ENCODE assay signal across 27 mouse cellular contexts in the genomic region with DNA sequence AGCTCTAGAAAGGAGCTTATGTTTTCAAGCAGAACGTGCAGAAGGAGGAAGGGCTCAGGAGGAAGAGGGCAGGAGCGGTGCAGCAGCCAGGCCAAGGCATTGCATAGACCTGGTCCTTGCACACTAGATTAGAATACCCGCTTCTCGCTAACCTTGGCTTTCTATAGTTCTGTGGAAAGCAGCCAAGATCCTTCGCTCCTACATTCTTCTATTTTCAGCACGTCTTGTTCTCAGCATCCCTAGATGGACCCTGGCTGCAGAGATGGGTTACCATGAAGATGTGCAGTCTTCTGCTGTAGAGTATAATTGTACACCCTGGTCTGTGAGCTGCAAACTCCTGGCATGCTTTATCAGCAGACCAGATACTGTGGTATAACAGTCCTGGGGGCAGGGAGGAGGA. TPM values are rescaled to one million over a fixed set of nuclear protein-coding genes. Genes with fewer than 3 reads are reported as not detected.
DNase-seq lines count a peak whose midpoint lies in the region; ATAC-seq lines count a peak whose summit lies in the region.
"Had no signal": no experiment of that assay in that cellular context is flagged by ENCODE, and none has a peak within 500 bp of the region (broad histone marks: within the 10 kb centered on the region; RNA-seq: fewer than 3 reads in every experiment).

No protein-coding gene starts in this region.

- peaks cover 55% of the 10 kb centered on the region for H3K4me1 ChIP-seq in heart, embryonic 10.5 days
- H3K4me1 ChIP-seq in heart, embryonic 16.5 days (ENCODE audit: control insufficient read depth, insufficient read depth, low read length), result peaks cover 21% of the 10 kb centered on the region
- H3K4me1 ChIP-seq: embryonic facial prominence, embryonic 10.5 days; forebrain, embryonic 10.5 days; intestine, embryonic 15.5 days; limb, embryonic 12.5 days; midbrain, embryonic 12.5 days had no signal

- intact Hi-C loops in heart, postnatal 10 days (cut with DNase I), result no loop called here

- no peak overlapping the region for H3K9ac ChIP-seq in heart, embryonic 16.5 days (ENCODE audit: low read length)
- H3K9ac ChIP-seq: intestine, embryonic 15.5 days; limb, embryonic 12.5 days; liver, postnatal 0 days; midbrain, embryonic 12.5 days had no signal

- no peak for DNase-seq in heart, embryonic 10.5 days (ENCODE audit: low spot score)
- DNase-seq in heart, adult 18-20 months, result no peak
- no peak for DNase-seq in heart, postnatal 10 days
- DNase-seq in testis, postnatal 10 days (ENCODE audit: low spot score), result peak; percentile 27
- no peak for DNase-seq in testis, postnatal 14 days (ENCODE audit: low spot score)
- DNase-seq in lung, postnatal 14 days, result no peak
- DNase-seq: adrenal gland, postnatal 14 days; cerebellum, adult 9-10 months; kidney, adult 8-10 months; kidney, postnatal 14 days; liver, postnatal 0 days; retina, postnatal 1 day had no signal

- peak overlapping the region; percentile 87 for H3K27ac ChIP-seq in heart, embryonic 10.5 days
- peak overlapping the region; percentile 92 for H3K27ac ChIP-seq in heart, embryonic 16.5 days (ENCODE audit: low read length)
- H3K27ac ChIP-seq: embryonic facial prominence, embryonic 10.5 days; forebrain, embryonic 10.5 days; intestine, embryonic 15.5 days; layer of hippocampus, adult 2 months; limb, embryonic 12.5 days; midbrain, embryonic 12.5 days had no signal

- H3K4me2 ChIP-seq in heart, embryonic 16.5 days (ENCODE audit: low read depth, low read length), result peak overlapping the region; percentile 24
- H3K4me2 ChIP-seq: intestine, embryonic 15.5 days; limb, embryonic 12.5 days; liver, embryonic 11.5 days; midbrain, embryonic 12.5 days had no signal

- WGBS in heart, embryonic 10.5 days, result 45% methylated on average over 6 of the region's 6 CpGs
- WGBS in heart, embryonic 16.5 days, result 36% methylated on average over 6 of the region's 6 CpGs

- H3K4me3 ChIP-seq in heart, embryonic 10.5 days, result no peak overlapping the region
- H3K4me3 ChIP-seq in heart, embryonic 16.5 days (ENCODE audit: low read length), result no peak overlapping the region
- H3K4me3 ChIP-seq: embryonic facial prominence, embryonic 10.5 days; forebrain, embryonic 10.5 days; intestine, embryonic 15.5 days; layer of hippocampus, adult 2 months; limb, embryonic 12.5 days; midbrain, embryonic 12.5 days had no signal

- ATAC-seq in heart, embryonic 16.5 days (replicated peaks; ENCODE audit: extremely low read depth, insufficient read depth, low FRiP score), result peak; percentile 68
- 0 out of 2 replicates have a peak, but pooled peaks have one; percentile 43 for ATAC-seq in megakaryocyte-erythroid progenitor cell, adult 5-6 weeks (replicated peaks; ENCODE audit: low FRiP score, low TSS enrichment, poor library complexity, severe bottlenecking)
- ATAC-seq: CD4-positive, CD25-positive, alpha-beta regulatory T cell, adult 4 months; forebrain, embryonic 16.5 days; hindbrain, embryonic 16.5 days; intestine, embryonic 15.5 days; liver, postnatal 0 days; lung, postnatal 0 days had no signal

- no peaks in the 10 kb centered on the region for H3K9me3 ChIP-seq in heart, embryonic 10.5 days
- no peaks in the 10 kb centered on the region for H3K9me3 ChIP-seq in heart, embryonic 16.5 days (replicated peaks; ENCODE audit: control insufficient read depth, low read length)
- H3K9me3 ChIP-seq: embryonic facial prominence, embryonic 10.5 days; forebrain, embryonic 10.5 days; intestine, embryonic 15.5 days; limb, embryonic 12.5 days; midbrain, embryonic 12.5 days had no signal

- no peaks in the 10 kb centered on the region for H3K27me3 ChIP-seq in heart, embryonic 10.5 days (ENCODE audit: insufficient read depth, poor library complexity, severe bottlenecking)
- no peaks in the 10 kb centered on the region for H3K27me3 ChIP-seq in heart, embryonic 16.5 days (ENCODE audit: control insufficient read depth, insufficient read depth, low read length)
- H3K27me3 ChIP-seq: intestine, embryonic 15.5 days; limb, embryonic 12.5 days; midbrain, embryonic 12.5 days had no signal

- H3K36me3 ChIP-seq in heart, embryonic 10.5 days, result peaks cover 8% of the 10 kb centered on the region; the same call in 1 of the 2 replicates
- H3K36me3 ChIP-seq in heart, embryonic 16.5 days (ENCODE audit: control insufficient read depth, insufficient read depth), result no peaks in the 10 kb centered on the region

RNA-seq across cellular contexts. Expression of a gene that starts 18.0 kb away (rescaled TPM):
- 31.3 and 57.0 TPM in 2 replicates for polyA plus RNA-seq in heart, embryonic 10.5 days (2016; fragmentation: Nextera tagmentation; extraction: Ambion mirVana)
- total RNA-seq in heart, adult 18-20 months (2021), result 100 to 1,000 TPM; 201 to 225 TPM
- polyA plus RNA-seq in heart, embryonic 16.5 days (2015; fragmentation: Nextera tagmentation; extraction: Ambion mirVana), result 66.2 and 72.2 TPM in 2 replicates
- 100 to 1,000 TPM; 207 to 222 TPM for total RNA-seq in heart, postnatal 10 days (2021)
- total RNA-seq in megakaryocyte-erythroid progenitor cell, adult 5-6 weeks (2014; fragmentation: Nextera tagmentation), result 1.9 TPM in 1 of 2 replicates, not detected in the other
- total RNA-seq in megakaryocyte-erythroid progenitor cell, adult 5-6 weeks (2017), result 0.15 and 0.33 TPM in 2 replicates
- total RNA-seq: hematopoietic stem cell, adult 5-6 weeks had no signal

RNA-seq across cellular contexts. Expression of a gene that starts 22.1 kb away (rescaled TPM):
- not detected in 2 replicates for polyA plus RNA-seq in heart, embryonic 10.5 days (2016; fragmentation: Nextera tagmentation; extraction: Ambion mirVana)
- total RNA-seq in heart, adult 18-20 months (2021), result not detected
- polyA plus RNA-seq in heart, embryonic 16.5 days (2015; fragmentation: Nextera tagmentation; extraction: Ambion mirVana), result 0.36 and 0.45 TPM in 2 replicates
- total RNA-seq in heart, postnatal 10 days (2021), result not detected
- 5.5 TPM in 1 of 2 replicates, not detected in the other for total RNA-seq in megakaryocyte-erythroid progenitor cell, adult 5-6 weeks (2014; fragmentation: Nextera tagmentation)
- 0.34 TPM in 1 of 2 replicates, not detected in the other for total RNA-seq in megakaryocyte-erythroid progenitor cell, adult 5-6 weeks (2017)
- total RNA-seq: adrenal gland, postnatal 14 days had no signal
- polyA plus RNA-seq: embryonic facial prominence, embryonic 10.5 days; forebrain, embryonic 10.5 days; limb, embryonic 12.5 days; liver, embryonic 11.5 days; stomach, embryonic 16.5 days had no signal

RNA-seq across cellular contexts. Expression of a gene that starts 39.1 kb away (rescaled TPM):
- polyA plus RNA-seq in heart, embryonic 10.5 days (2016; fragmentation: Nextera tagmentation; extraction: Ambion mirVana), result 8.1 and 10.4 TPM in 2 replicates
- 1 to 10 TPM in 1 of 2 experiments, under 1 TPM in 1; 0.92 to 3.0 TPM for total RNA-seq in heart, adult 18-20 months (2021)
- polyA plus RNA-seq in heart, embryonic 16.5 days (2015; fragmentation: Nextera tagmentation; extraction: Ambion mirVana), result 8.7 and 9.0 TPM in 2 replicates
- total RNA-seq in heart, postnatal 10 days (2021), result 1 to 10 TPM; 4.2 to 5.3 TPM
- total RNA-seq in megakaryocyte-erythroid progenitor cell, adult 5-6 weeks (2014; fragmentation: Nextera tagmentation), result 12.4 and 26.1 TPM in 2 replicates
- 9.7 and 11.9 TPM in 2 replicates for total RNA-seq in megakaryocyte-erythroid progenitor cell, adult 5-6 weeks (2017)

Comparison
In these comparisons a context has a peak if more than half of its experiments do, and no peak if none do; other contexts are left out.
1. RNA of a gene that starts 18.0 kb away (total RNA-seq): 201 to 225 TPM in heart, adult 18-20 months and 207 to 222 TPM in heart, postnatal 10 days; 0.15 to 1.9 TPM in megakaryocyte-erythroid progenitor cell, adult 5-6 weeks; every median in the first group is over 10 times any median in the second.